Mouse (Mus musculus): ENCODE measurements around the gene Mfsd6. TPM values are rescaled to one million over a fixed set of nuclear protein-coding genes. Genes with fewer than 3 reads are reported as not detected.

Mfsd6 gene
- polyA plus RNA-seq, 1 experiment from 2014 or later, result 12.1 TPM

DNA sequence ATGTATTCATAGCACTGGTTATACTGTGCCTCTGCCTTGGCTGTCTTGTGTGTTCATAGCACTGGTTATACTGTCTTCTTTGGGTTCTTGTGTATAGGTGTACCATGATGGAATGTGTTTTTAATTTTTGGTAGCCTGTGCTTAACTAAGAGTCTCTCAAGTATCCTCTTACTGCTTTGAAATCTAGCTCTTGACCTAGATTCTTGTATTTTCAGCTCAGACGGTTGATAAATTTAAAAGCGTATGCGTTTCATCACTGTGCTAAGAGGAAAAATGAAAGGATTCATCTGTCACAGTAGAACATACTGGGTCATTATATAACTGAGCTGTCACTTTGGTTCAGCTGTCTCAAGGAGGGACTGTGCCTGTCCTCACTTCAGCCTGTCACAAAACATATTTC, 91.3 kb downstream of the Mfsd6 start:
- Histone ChIP-seq H3K9ac (ENCODE audit: low read depth, low read length) (no peak overlapping the region), H3K9me3 (replicated peaks; ENCODE audit: control insufficient read depth, low read length, poor library complexity, severe bottlenecking) (no peaks in the 10 kb centered on the region), H3K4me3 (ENCODE audit: low read depth, low read length) (no peak overlapping the region), H3K36me3 (ENCODE audit: control insufficient read depth, insufficient read depth, low read length) (0 out of 2 replicates have a peak, but pooled peaks cover 2% of the 10 kb centered on the region), H3K4me1 (ENCODE audit: control insufficient read depth, insufficient read depth, low read length) (peaks cover 8% of the 10 kb centered on the region), H3K27me3 (ENCODE audit: control insufficient read depth, insufficient read depth, low read depth, low read length) (no peaks in the 10 kb centered on the region), H3K4me2 (ENCODE audit: low read length) (no peak overlapping the region), H3K27ac (ENCODE audit: low read length) (no peak overlapping the region)
- no peak for ATAC-seq
- WGBS, result 94% methylated on average over 3 of the region's 3 CpGs

DNA sequence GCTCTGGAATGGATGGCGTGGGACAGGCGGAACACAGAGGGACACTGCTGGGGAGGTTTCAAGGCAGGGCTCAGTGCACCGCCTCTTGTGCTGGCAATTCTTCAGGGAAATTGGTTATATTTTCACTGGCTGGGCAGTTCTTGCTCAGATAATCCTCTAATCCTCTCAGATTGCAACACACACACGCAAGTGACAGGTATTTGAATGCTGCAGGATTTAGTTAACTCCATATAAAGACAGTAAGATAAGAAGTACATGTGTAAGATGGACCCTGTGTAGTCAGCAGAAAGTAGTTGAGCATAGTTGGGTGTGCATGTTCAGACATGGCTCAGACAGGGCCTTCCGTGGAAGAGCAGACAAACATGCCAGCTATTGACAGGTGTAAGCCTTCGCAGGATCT, 93.0 kb downstream of the Mfsd6 start:
- H3K27ac ChIP-seq (ENCODE audit: low read length), result no peak overlapping the region
- H3K36me3 ChIP-seq (ENCODE audit: control insufficient read depth, insufficient read depth, low read length), result 0 out of 2 replicates have a peak, but pooled peaks cover 2% of the 10 kb centered on the region
- H3K4me3 ChIP-seq (ENCODE audit: low read depth, low read length), result no peak overlapping the region
- no peak for ATAC-seq
- no peaks in the 10 kb centered on the region for H3K9me3 ChIP-seq (replicated peaks; ENCODE audit: control insufficient read depth, low read length, poor library complexity, severe bottlenecking)
- H3K27me3 ChIP-seq (ENCODE audit: control insufficient read depth, insufficient read depth, low read depth, low read length), result no peaks in the 10 kb centered on the region
- 90% methylated on average over 6 of the region's 6 CpGs for WGBS
- H3K4me2 ChIP-seq (ENCODE audit: low read length), result no peak overlapping the region
- H3K4me1 ChIP-seq (ENCODE audit: control insufficient read depth, insufficient read depth, low read length), result peaks cover 8% of the 10 kb centered on the region
- no peak overlapping the region for H3K9ac ChIP-seq (ENCODE audit: low read depth, low read length)

DNA sequence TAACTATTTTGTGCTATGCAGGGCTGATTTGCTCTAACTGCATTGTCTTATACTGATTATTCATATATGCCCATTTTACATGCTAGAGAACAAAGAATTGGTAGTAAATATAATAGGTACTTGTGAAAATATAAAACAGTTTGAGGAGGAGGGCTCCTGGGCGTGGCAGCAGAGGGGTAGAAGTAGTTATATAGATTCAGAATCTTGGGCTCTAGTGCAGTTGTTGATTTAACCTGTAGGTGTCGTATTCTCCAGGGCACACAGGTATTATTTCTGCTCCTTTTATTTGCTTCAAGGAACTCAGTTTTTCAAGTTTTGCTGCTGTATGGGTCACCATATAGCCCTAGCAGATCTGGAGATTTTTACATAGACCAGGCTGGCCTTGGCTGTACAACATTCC, 95.7 kb downstream of the Mfsd6 start:
- Histone ChIP-seq H3K4me1 (ENCODE audit: control insufficient read depth, insufficient read depth, low read length) (peaks cover 8% of the 10 kb centered on the region), H3K27ac (ENCODE audit: low read length) (no peak overlapping the region), H3K4me2 (ENCODE audit: low read length) (peak overlapping the region; percentile 64), H3K27me3 (ENCODE audit: control insufficient read depth, insufficient read depth, low read depth, low read length) (no peaks in the 10 kb centered on the region), H3K9ac (ENCODE audit: low read depth, low read length) (no peak overlapping the region), H3K36me3 (ENCODE audit: control insufficient read depth, insufficient read depth, low read length) (no peaks in the 10 kb centered on the region), H3K9me3 (replicated peaks; ENCODE audit: control insufficient read depth, low read length, poor library complexity, severe bottlenecking) (no peaks in the 10 kb centered on the region), H3K4me3 (ENCODE audit: low read depth, low read length) (peak overlapping the region; percentile 98)
- 76% methylated on average over 2 of the region's 2 CpGs for WGBS
- no peak for ATAC-seq

DNA sequence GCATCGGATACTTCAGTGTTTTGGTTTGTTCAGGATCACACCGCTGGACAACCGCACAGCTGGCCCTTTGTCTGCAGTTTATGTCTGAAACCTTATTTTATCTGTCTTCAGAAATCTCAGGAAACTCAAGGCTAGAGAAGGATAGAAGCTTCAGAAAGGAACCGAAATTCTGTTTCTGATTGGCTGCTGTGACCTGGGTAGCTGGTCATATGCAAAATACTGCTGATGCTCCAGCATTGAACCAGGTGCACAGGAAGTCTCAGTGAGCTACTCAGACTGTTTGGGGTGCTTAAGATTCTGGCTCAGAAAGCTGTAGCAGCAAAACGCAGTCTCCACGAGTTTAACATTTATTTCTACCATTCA, 96.3 kb downstream of the Mfsd6 start:
- Histone ChIP-seq H3K4me3 (ENCODE audit: low read depth, low read length) (peak overlapping the region; percentile 98), H3K4me1 (ENCODE audit: control insufficient read depth, insufficient read depth, low read length) (peaks cover 8% of the 10 kb centered on the region), H3K9ac (ENCODE audit: low read depth, low read length) (peak overlapping the region; percentile 95), H3K27ac (ENCODE audit: low read length) (peak overlapping the region; percentile 93), H3K36me3 (ENCODE audit: control insufficient read depth, insufficient read depth, low read length) (no peaks in the 10 kb centered on the region), H3K9me3 (replicated peaks; ENCODE audit: control insufficient read depth, low read length, poor library complexity, severe bottlenecking) (no peaks in the 10 kb centered on the region), H3K4me2 (ENCODE audit: low read length) (peak overlapping the region; percentile 64), H3K27me3 (ENCODE audit: control insufficient read depth, insufficient read depth, low read depth, low read length) (no peaks in the 10 kb centered on the region)
- peak; percentile 91 for ATAC-seq
- 0% methylated on average over 6 of the region's 6 CpGs for WGBS

DNA sequence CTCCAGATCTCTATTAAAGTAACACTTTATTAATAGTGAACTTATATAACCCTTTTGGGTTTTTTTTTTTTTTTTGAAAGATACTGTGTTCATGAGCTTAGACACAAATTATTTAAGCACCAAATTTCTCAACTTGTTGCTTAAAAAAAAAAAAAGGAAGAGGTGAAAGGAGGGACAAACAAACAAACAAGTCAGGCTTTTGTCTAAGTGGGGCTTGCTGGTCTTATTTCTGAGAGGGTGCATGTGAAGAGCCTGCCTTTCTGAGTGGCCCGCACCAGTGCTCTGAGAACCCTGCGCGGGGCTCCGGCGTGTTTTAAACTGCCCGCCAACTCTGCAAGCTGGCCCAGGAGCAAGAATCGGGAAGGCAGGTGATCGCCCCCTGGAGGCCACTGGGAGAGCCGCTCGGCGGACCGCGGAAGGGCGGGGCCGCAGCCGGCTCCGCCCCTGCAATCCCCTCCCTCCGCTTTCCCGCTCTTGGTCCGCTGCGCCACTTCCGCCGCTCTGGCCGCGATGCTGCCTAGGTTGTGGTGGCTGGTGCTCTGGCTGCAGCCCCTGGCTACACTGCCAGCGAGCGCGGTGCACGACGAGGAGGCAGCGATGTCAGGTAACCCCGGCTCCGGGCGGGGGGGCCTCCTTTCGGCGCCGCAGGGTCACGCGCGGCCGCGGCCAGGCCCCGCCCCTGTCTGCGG, 96.9 kb downstream of the Mfsd6 start, which contains the start of gene Nemp2:
Nemp2 (plus strand) TSS at position 456 of the 689 bp plus-strand sequence.
- Histone ChIP-seq H3K36me3 (ENCODE audit: control insufficient read depth, insufficient read depth, low read length) (no peaks in the 10 kb centered on the region), H3K4me2 (ENCODE audit: low read length) (peak within 1 kb of the TSS; percentile 64), H3K27me3 (ENCODE audit: control insufficient read depth, insufficient read depth, low read depth, low read length) (no peaks in the 10 kb centered on the region), H3K4me1 (ENCODE audit: control insufficient read depth, insufficient read depth, low read length) (peaks cover 8% of the 10 kb centered on the region), H3K27ac (ENCODE audit: low read length) (peak within 1 kb of the TSS; percentile 93), H3K4me3 (ENCODE audit: low read depth, low read length) (peak within 1 kb of the TSS; percentile 98), H3K9me3 (replicated peaks; ENCODE audit: control insufficient read depth, low read length, poor library complexity, severe bottlenecking) (no peaks in the 10 kb centered on the region), H3K9ac (ENCODE audit: low read depth, low read length) (peak within 1 kb of the TSS; percentile 95)
- under 1% methylated on average over 31 of the region's 44 CpGs for WGBS
- ATAC-seq, result peak; percentile 98

DNA sequence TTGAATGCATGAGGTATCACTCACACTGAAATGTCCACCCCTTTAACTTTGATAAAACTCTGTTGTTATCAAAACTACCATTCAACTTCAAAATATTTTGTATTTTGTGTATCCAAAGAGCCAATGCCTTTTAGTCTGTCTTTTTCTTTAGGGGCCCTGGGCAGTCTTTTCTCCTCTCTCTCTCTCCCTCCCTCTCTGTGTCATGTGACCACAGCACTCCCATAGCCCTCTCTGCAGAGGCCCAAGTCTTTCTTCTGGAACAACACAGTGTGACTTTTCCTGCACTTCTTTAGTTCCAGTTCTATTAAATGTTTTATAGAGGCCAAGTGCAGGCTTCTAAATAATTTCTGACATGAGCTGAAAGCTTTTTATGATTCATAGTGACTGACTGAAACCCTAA, 106.8 kb downstream of the Mfsd6 start:
- no peak overlapping the region for H3K27ac ChIP-seq (ENCODE audit: low read length)
- no peaks in the 10 kb centered on the region for H3K27me3 ChIP-seq (ENCODE audit: control insufficient read depth, insufficient read depth, low read depth, low read length)
- H3K9ac ChIP-seq (ENCODE audit: low read depth, low read length), result no peak overlapping the region
- no peaks in the 10 kb centered on the region for H3K36me3 ChIP-seq (ENCODE audit: control insufficient read depth, insufficient read depth, low read length)
- H3K9me3 ChIP-seq (replicated peaks; ENCODE audit: control insufficient read depth, low read length, poor library complexity, severe bottlenecking), result no peaks in the 10 kb centered on the region
- no peaks in the 10 kb centered on the region for H3K4me1 ChIP-seq (ENCODE audit: control insufficient read depth, insufficient read depth, low read length)
- no peak overlapping the region for H3K4me2 ChIP-seq (ENCODE audit: low read length)
- H3K4me3 ChIP-seq (ENCODE audit: low read depth, low read length), result no peak overlapping the region
- ATAC-seq, result no peak

DNA sequence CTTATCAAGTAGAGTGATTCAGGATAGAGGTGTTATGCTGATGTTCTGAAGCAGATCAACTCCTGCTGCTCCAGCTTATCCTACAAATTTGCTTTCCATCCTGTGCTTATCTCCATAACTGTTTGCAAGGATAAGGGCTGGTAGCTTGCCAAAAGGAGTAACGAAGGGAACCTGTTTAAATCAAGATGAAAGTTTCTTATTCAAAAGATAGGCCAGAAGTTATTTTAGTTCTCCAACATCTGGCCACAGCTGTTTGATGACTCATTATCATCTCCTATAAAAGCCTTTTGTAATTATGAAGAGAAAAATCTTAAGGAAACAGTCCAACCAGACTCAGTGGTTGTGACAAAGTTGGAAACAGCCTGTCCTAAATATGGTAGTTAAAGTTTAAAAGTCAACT, 109.0 kb downstream of the Mfsd6 start:
- Histone ChIP-seq H3K4me3 (ENCODE audit: low read depth, low read length) (no peak overlapping the region), H3K4me2 (ENCODE audit: low read length) (no peak overlapping the region), H3K36me3 (ENCODE audit: control insufficient read depth, insufficient read depth, low read length) (no peaks in the 10 kb centered on the region), H3K27me3 (ENCODE audit: control insufficient read depth, insufficient read depth, low read depth, low read length) (no peaks in the 10 kb centered on the region), H3K27ac (ENCODE audit: low read length) (no peak overlapping the region), H3K9me3 (replicated peaks; ENCODE audit: control insufficient read depth, low read length, poor library complexity, severe bottlenecking) (no peaks in the 10 kb centered on the region), H3K9ac (ENCODE audit: low read depth, low read length) (no peak overlapping the region), H3K4me1 (ENCODE audit: control insufficient read depth, insufficient read depth, low read length) (no peaks in the 10 kb centered on the region)
- WGBS, result 84% methylated on average over 1 of the region's 1 CpGs
- no peak for ATAC-seq

DNA sequence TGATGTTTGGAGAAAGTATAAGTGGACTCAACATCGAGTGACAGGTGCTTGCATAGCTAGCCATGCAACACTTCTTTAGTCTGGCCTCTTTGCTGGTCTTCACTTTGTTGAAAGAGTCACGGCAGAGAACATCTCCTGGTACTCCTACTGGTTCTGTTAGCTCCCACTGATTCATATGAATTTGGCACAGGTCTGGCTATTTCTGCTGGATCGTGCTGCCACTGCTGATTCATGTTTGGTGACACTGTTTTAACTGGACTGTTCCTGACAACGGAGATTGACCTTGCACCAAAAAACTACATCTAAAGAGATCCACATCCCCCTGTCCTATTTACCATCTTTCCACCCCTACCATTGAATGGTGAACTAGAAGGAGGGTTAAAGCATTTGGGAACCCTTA, 118.8 kb downstream of the Mfsd6 start:
- WGBS, result 90% methylated on average over 4 of the region's 4 CpGs
- no peaks in the 10 kb centered on the region for H3K36me3 ChIP-seq (ENCODE audit: control insufficient read depth, insufficient read depth, low read length)
- ATAC-seq, result no peak
- H3K27me3 ChIP-seq (ENCODE audit: control insufficient read depth, insufficient read depth, low read depth, low read length), result no peaks in the 10 kb centered on the region
- no peak overlapping the region for H3K4me3 ChIP-seq (ENCODE audit: low read depth, low read length)
- no peak overlapping the region for H3K27ac ChIP-seq (ENCODE audit: low read length)
- H3K9me3 ChIP-seq (replicated peaks; ENCODE audit: control insufficient read depth, low read length, poor library complexity, severe bottlenecking), result no peaks in the 10 kb centered on the region
- H3K4me2 ChIP-seq (ENCODE audit: low read length), result no peak overlapping the region
- no peaks in the 10 kb centered on the region for H3K4me1 ChIP-seq (ENCODE audit: control insufficient read depth, insufficient read depth, low read length)
- H3K9ac ChIP-seq (ENCODE audit: low read depth, low read length), result no peak overlapping the region

DNA sequence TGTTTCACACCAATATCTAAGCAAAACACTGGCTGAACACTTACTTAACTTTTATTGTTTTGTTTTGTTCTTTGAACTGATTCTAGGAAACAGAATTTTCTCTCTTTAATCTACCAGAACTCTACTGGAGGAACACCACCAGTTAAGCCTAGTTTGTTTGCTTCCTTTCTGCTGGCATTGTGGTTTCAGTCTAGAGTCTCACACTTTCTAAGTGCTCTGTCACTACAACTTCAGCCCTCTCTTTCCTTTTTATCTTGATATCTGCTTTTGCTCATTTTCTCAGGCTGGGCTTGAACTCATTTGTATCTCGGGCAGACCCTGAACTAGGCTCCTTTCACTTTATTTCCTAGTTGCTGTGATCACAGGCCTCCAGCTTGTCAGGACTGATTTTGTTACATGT, 119.6 kb downstream of the Mfsd6 start:
- Histone ChIP-seq H3K4me3 (ENCODE audit: low read depth, low read length) (no peak overlapping the region), H3K36me3 (ENCODE audit: control insufficient read depth, insufficient read depth, low read length) (no peaks in the 10 kb centered on the region), H3K9me3 (replicated peaks; ENCODE audit: control insufficient read depth, low read length, poor library complexity, severe bottlenecking) (no peaks in the 10 kb centered on the region), H3K4me2 (ENCODE audit: low read length) (no peak overlapping the region), H3K4me1 (ENCODE audit: control insufficient read depth, insufficient read depth, low read length) (no peaks in the 10 kb centered on the region), H3K27ac (ENCODE audit: low read length) (no peak overlapping the region), H3K9ac (ENCODE audit: low read depth, low read length) (no peak overlapping the region), H3K27me3 (ENCODE audit: control insufficient read depth, insufficient read depth, low read depth, low read length) (no peaks in the 10 kb centered on the region)
- WGBS, result 91% methylated on average over 1 of the region's 1 CpGs
- ATAC-seq, result no peak

All from midbrain, embryonic 16.5 days (tissue).